Comparison of ENCODE assay signal across 18 mouse cellular contexts in genomic region chr2:152601275-152601960, GRCm38 (mm10). TPM values are rescaled to one million over a fixed set of nuclear protein-coding genes. Genes with fewer than 3 reads are reported as not detected.
A peak's percentile ranks its signal among the peaks of the same experiment; 100 is the strongest.
DNase-seq lines count a peak whose midpoint lies in the region; ATAC-seq and TF ChIP-seq lines count a peak whose summit lies in the region.
"Had no signal": no experiment of that assay in that cellular context is flagged by ENCODE, and none has a peak within 500 bp of the region (broad histone marks: within the 10 kb centered on the region; RNA-seq: fewer than 3 reads in every experiment).

No protein-coding gene starts in this region.

- H3K4me2 ChIP-seq in kidney, embryonic 16.5 days (replicated peaks; ENCODE audit: low read depth, low read length), result no peak overlapping the region
- no peak overlapping the region for H3K4me2 ChIP-seq in stomach, postnatal 0 days (replicated peaks; ENCODE audit: low read depth)
- no peak overlapping the region for H3K4me2 ChIP-seq in kidney, embryonic 14.5 days (replicated peaks; ENCODE audit: low read depth, low read length)
- H3K4me2 ChIP-seq: forebrain, embryonic 15.5 days had no signal

- TF ChIP-seq POLR2A in kidney, adult 2 months (IDR thresholded peaks at IDR 0.05; ENCODE audit: low read depth, low read length), result no peak
- no peak for TF ChIP-seq POLR2A in testis, adult 2 months (IDR thresholded peaks at IDR 0.05; ENCODE audit: control insufficient read depth, low read depth, low read length)

- H3K36me3 ChIP-seq in kidney, adult 2 months (ENCODE audit: control insufficient read depth, insufficient read depth, low read length), result no peaks in the 10 kb centered on the region
- H3K36me3 ChIP-seq in kidney, embryonic 16.5 days (ENCODE audit: insufficient read depth, low read length), result no peaks in the 10 kb centered on the region
- no peaks in the 10 kb centered on the region for H3K36me3 ChIP-seq in testis, adult 2 months (ENCODE audit: control insufficient read depth, insufficient read depth, low read length)
- H3K36me3 ChIP-seq in stomach, postnatal 0 days (ENCODE audit: control insufficient read depth, insufficient read depth, low read length), result no peaks in the 10 kb centered on the region
- no peaks in the 10 kb centered on the region for H3K36me3 ChIP-seq in kidney, embryonic 14.5 days (ENCODE audit: control insufficient read depth, insufficient read depth, low read length)
- H3K36me3 ChIP-seq: forebrain, embryonic 15.5 days had no signal

- H3K9ac ChIP-seq in kidney, embryonic 16.5 days (replicated peaks; ENCODE audit: low read length), result no peak overlapping the region
- no peak overlapping the region for H3K9ac ChIP-seq in stomach, postnatal 0 days (ENCODE audit: low read length)
- no peak overlapping the region for H3K9ac ChIP-seq in kidney, embryonic 14.5 days (ENCODE audit: low read depth, low read length)
- H3K9ac ChIP-seq: forebrain, embryonic 15.5 days had no signal

- H3K9me3 ChIP-seq in kidney, embryonic 16.5 days (ENCODE audit: low read length), result no peaks in the 10 kb centered on the region
- no peaks in the 10 kb centered on the region for H3K9me3 ChIP-seq in stomach, postnatal 0 days (ENCODE audit: control insufficient read depth, low read length)
- no peaks in the 10 kb centered on the region for H3K9me3 ChIP-seq in kidney, embryonic 14.5 days (ENCODE audit: control insufficient read depth, low read length)
- H3K9me3 ChIP-seq: forebrain, embryonic 15.5 days had no signal

- no peak for ATAC-seq in kidney, embryonic 16.5 days (ENCODE audit: low FRiP score, low TSS enrichment)
- ATAC-seq in stomach, postnatal 0 days (ENCODE audit: low FRiP score, low TSS enrichment), result no peak
- no peak for ATAC-seq in kidney, embryonic 14.5 days (ENCODE audit: low FRiP score, low TSS enrichment)
- ATAC-seq: forebrain, embryonic 15.5 days had no signal

- H3K4me3 ChIP-seq in kidney, adult 2 months (ENCODE audit: insufficient read depth, low read depth, low read length), result no peak overlapping the region
- H3K4me3 ChIP-seq in kidney, embryonic 16.5 days (ENCODE audit: low read length), result no peak overlapping the region
- no peak overlapping the region for H3K4me3 ChIP-seq in testis, adult 2 months (ENCODE audit: control insufficient read depth, low read depth, low read length)
- no peak overlapping the region for H3K4me3 ChIP-seq in stomach, postnatal 0 days (ENCODE audit: low read depth, low read length)
- H3K4me3 ChIP-seq in kidney, embryonic 14.5 days (ENCODE audit: low read length), result no peak overlapping the region
- H3K4me3 ChIP-seq: forebrain, embryonic 15.5 days had no signal

- no peaks in the 10 kb centered on the region for H3K4me1 ChIP-seq in kidney, adult 2 months (ENCODE audit: control insufficient read depth, insufficient read depth, low read length)
- H3K4me1 ChIP-seq in kidney, embryonic 16.5 days (ENCODE audit: insufficient read depth, low read length), result 0 out of 2 replicates have a peak, but pooled peaks cover 5% of the 10 kb centered on the region
- peaks cover 12% of the 10 kb centered on the region for H3K4me1 ChIP-seq in testis, adult 2 months (ENCODE audit: control insufficient read depth, insufficient read depth, low read length)
- H3K4me1 ChIP-seq in stomach, postnatal 0 days (replicated peaks; ENCODE audit: control insufficient read depth, insufficient read depth), result no peaks in the 10 kb centered on the region
- peaks cover 5% of the 10 kb centered on the region; the same call in 1 of the 2 replicates for H3K4me1 ChIP-seq in kidney, embryonic 14.5 days (ENCODE audit: control insufficient read depth, insufficient read depth, low read length)
- H3K4me1 ChIP-seq: forebrain, embryonic 15.5 days had no signal

- H3K27ac ChIP-seq in kidney, adult 2 months (ENCODE audit: insufficient read depth, low read depth, low read length), result no peak overlapping the region
- H3K27ac ChIP-seq in kidney, embryonic 16.5 days (ENCODE audit: low read length), result no peak overlapping the region
- no peak overlapping the region for H3K27ac ChIP-seq in testis, adult 2 months (ENCODE audit: control insufficient read depth, insufficient read depth, low read depth, low read length)
- no peak overlapping the region for H3K27ac ChIP-seq in stomach, postnatal 0 days (replicated peaks)
- H3K27ac ChIP-seq in kidney, embryonic 14.5 days (ENCODE audit: low read depth, low read length), result no peak overlapping the region
- H3K27ac ChIP-seq: forebrain, embryonic 15.5 days had no signal

- H3K27me3 ChIP-seq in kidney, adult 2 months (replicated peaks; ENCODE audit: control insufficient read depth, insufficient read depth, low read length), result no peaks in the 10 kb centered on the region
- H3K27me3 ChIP-seq in kidney, embryonic 16.5 days (ENCODE audit: insufficient read depth, low read length), result no peaks in the 10 kb centered on the region
- no peaks in the 10 kb centered on the region for H3K27me3 ChIP-seq in testis, adult 2 months (ENCODE audit: control insufficient read depth, insufficient read depth, low read length)
- no peaks in the 10 kb centered on the region for H3K27me3 ChIP-seq in stomach, postnatal 0 days (ENCODE audit: control insufficient read depth, insufficient read depth, low read length)
- no peaks in the 10 kb centered on the region for H3K27me3 ChIP-seq in kidney, embryonic 14.5 days (ENCODE audit: control insufficient read depth, insufficient read depth, low read length)
- H3K27me3 ChIP-seq: forebrain, embryonic 15.5 days had no signal

- DNase-seq in kidney, adult 2 months, result no peak
- no peak for DNase-seq in testis, postnatal 14 days (ENCODE audit: low spot score)
- DNase-seq in ZHBTc4 (ENCODE audit: low read depth, low spot score), result peak; percentile 44
- DNase-seq in stomach, postnatal 0 days (ENCODE audit: low spot score), result no peak
- no peak for DNase-seq in urinary bladder, postnatal 10 days (ENCODE audit: low spot score)
- DNase-seq: adrenal gland, adult 8-10 months; cerebellum, adult 11-12 months; heart, adult 18-20 months; heart, postnatal 36 days; left cerebral cortex, postnatal 4 days; lung, postnatal 10 days had no signal

- TF ChIP-seq CTCF in kidney, adult 2 months (conservative IDR thresholded peaks at IDR 0.05; ENCODE audit: insufficient read depth, insufficient read length, low read depth, low read length), result peak; percentile 27; the same call in 1 of the 2 replicates
- peak; percentile 78; the same call in 1 of the 2 replicates for TF ChIP-seq CTCF in testis, adult 2 months (IDR thresholded peaks at IDR 0.05; ENCODE audit: control insufficient read depth, insufficient read depth, insufficient replicate concordance, low read depth, low read length)
- peak; percentile 49 for TF ChIP-seq CTCF in stomach, postnatal 0 days (IDR thresholded peaks at IDR 0.05; ENCODE audit: low read depth)

- no peak for TF ChIP-seq EP300 in stomach, postnatal 0 days (optimal IDR thresholded peaks at IDR 0.05)

- WGBS in kidney, adult 2 months, result 74% methylated on average over 4 of the region's 4 CpGs
- 77% methylated on average over 4 of the region's 4 CpGs for whole genome bisulfite sequencing in kidney, embryonic 16.5 days
- 68% methylated on average over 4 of the region's 4 CpGs for WGBS in stomach, postnatal 0 days
- WGBS in kidney, embryonic 14.5 days, result 84% methylated on average over 4 of the region's 4 CpGs

RNA-seq across cellular contexts. Expression of gene Defb45, which starts 2.2 kb away (rescaled TPM):
- not detected in 2 replicates for polyA plus RNA-seq in kidney, adult 2 months (2012; rRNA removed)
- polyA plus RNA-seq in kidney, embryonic 16.5 days (2015; fragmentation: Nextera tagmentation; extraction: Ambion mirVana), result not detected in 2 replicates
- 16.3 and 25.5 TPM in 2 replicates for polyA plus RNA-seq in testis, adult 2 months (2012; rRNA removed)
- not detected in 2 replicates for polyA plus RNA-seq in stomach, postnatal 0 days (2015; fragmentation: Nextera tagmentation; extraction: Ambion mirVana)
- not detected in 2 replicates for polyA plus RNA-seq in kidney, embryonic 14.5 days (2014; fragmentation: Nextera tagmentation; extraction: Ambion mirVana)
- polyA plus RNA-seq: embryonic facial prominence, embryonic 11.5 days; forebrain, embryonic 15.5 days; intestine, embryonic 14.5 days; stomach, embryonic 16.5 days had no signal

RNA-seq across cellular contexts. Expression of gene Defb36, which starts 2.7 kb away (rescaled TPM):
- 0.27 and 0.52 TPM in 2 replicates for polyA plus RNA-seq in kidney, adult 2 months (2012; rRNA removed)
- 0.51 and 0.86 TPM in 2 replicates for polyA plus RNA-seq in kidney, embryonic 16.5 days (2015; fragmentation: Nextera tagmentation; extraction: Ambion mirVana)
- 125 and 129 TPM in 2 replicates for polyA plus RNA-seq in testis, adult 2 months (2012; rRNA removed)
- 0.23 TPM in 1 of 2 replicates, not detected in the other for polyA plus RNA-seq in stomach, postnatal 0 days (2015; fragmentation: Nextera tagmentation; extraction: Ambion mirVana)
- 1.1 TPM in 2 replicates for polyA plus RNA-seq in kidney, embryonic 14.5 days (2014; fragmentation: Nextera tagmentation; extraction: Ambion mirVana)
- polyA plus RNA-seq: embryonic facial prominence, embryonic 11.5 days; forebrain, embryonic 15.5 days; intestine, embryonic 14.5 days; stomach, embryonic 16.5 days had no signal

RNA-seq across cellular contexts. Expression of gene Defb19, which starts 21.3 kb away (rescaled TPM):
- polyA plus RNA-seq in kidney, adult 2 months (2012; rRNA removed), result 2.3 and 2.9 TPM in 2 replicates
- 10.1 and 14.1 TPM in 2 replicates for polyA plus RNA-seq in kidney, embryonic 16.5 days (2015; fragmentation: Nextera tagmentation; extraction: Ambion mirVana)
- 710 and 946 TPM in 2 replicates for polyA plus RNA-seq in testis, adult 2 months (2012; rRNA removed)
- not detected in 2 replicates for polyA plus RNA-seq in stomach, postnatal 0 days (2015; fragmentation: Nextera tagmentation; extraction: Ambion mirVana)
- not detected in 2 replicates for polyA plus RNA-seq in kidney, embryonic 14.5 days (2014; fragmentation: Nextera tagmentation; extraction: Ambion mirVana)
- polyA plus RNA-seq: embryonic facial prominence, embryonic 11.5 days; forebrain, embryonic 15.5 days; intestine, embryonic 14.5 days; stomach, embryonic 16.5 days had no signal

RNA-seq across cellular contexts. Expression of gene Defb25, which starts 21.4 kb away (rescaled TPM):
- polyA plus RNA-seq in kidney, adult 2 months (2012; rRNA removed), result 1.0 TPM in 1 of 2 replicates, not detected in the other
- polyA plus RNA-seq in kidney, embryonic 16.5 days (2015; fragmentation: Nextera tagmentation; extraction: Ambion mirVana), result 24.4 and 31.8 TPM in 2 replicates
- polyA plus RNA-seq in testis, adult 2 months (2012; rRNA removed), result not detected in 2 replicates
- 0.73 and 1.7 TPM in 2 replicates for polyA plus RNA-seq in stomach, postnatal 0 days (2015; fragmentation: Nextera tagmentation; extraction: Ambion mirVana)
- polyA plus RNA-seq in kidney, embryonic 14.5 days (2014; fragmentation: Nextera tagmentation; extraction: Ambion mirVana), result 28.2 and 37.2 TPM in 2 replicates
- polyA plus RNA-seq: embryonic facial prominence, embryonic 11.5 days; forebrain, embryonic 15.5 days had no signal

RNA-seq across cellular contexts. Expression of gene Rem1, which starts 25.3 kb away (rescaled TPM):
- 10.5 and 13.5 TPM in 2 replicates for polyA plus RNA-seq in kidney, adult 2 months (2012; rRNA removed)
- 59.1 and 62.6 TPM in 2 replicates for polyA plus RNA-seq in kidney, embryonic 16.5 days (2015; fragmentation: Nextera tagmentation; extraction: Ambion mirVana)
- polyA plus RNA-seq in testis, adult 2 months (2012; rRNA removed), result 1.2 and 1.7 TPM in 2 replicates
- polyA plus RNA-seq in stomach, postnatal 0 days (2015; fragmentation: Nextera tagmentation; extraction: Ambion mirVana), result 17.2 and 19.7 TPM in 2 replicates
- polyA plus RNA-seq in kidney, embryonic 14.5 days (2014; fragmentation: Nextera tagmentation; extraction: Ambion mirVana), result 46.9 and 61.8 TPM in 2 replicates

Comparison
In these comparisons a context has a peak if more than half of its experiments do, and no peak if none do; other contexts are left out.
1. CTCF ChIP-seq: peak in every context shown above with its lines; median percentile 78 in testis, adult 2 months; 49 in stomach, postnatal 0 days; 27 in kidney, adult 2 months.
2. RNA of gene Defb45, which starts 2.2 kb away (polyA plus RNA-seq): 16.3 to 25.5 TPM in testis, adult 2 months; not detected in kidney, embryonic 14.5 days, not detected in kidney, adult 2 months, not detected in kidney, embryonic 16.5 days and not detected in stomach, postnatal 0 days; every median in the first group is over 10 times any median in the second.
3. RNA of gene Defb36, which starts 2.7 kb away (polyA plus RNA-seq): 125 to 129 TPM in testis, adult 2 months; 1.1 TPM in kidney, embryonic 14.5 days, 0.27 to 0.52 TPM in kidney, adult 2 months, 0.51 to 0.86 TPM in kidney, embryonic 16.5 days and 0.23 TPM in stomach, postnatal 0 days; every median in the first group is over 10 times any median in the second.
4. RNA of gene Defb19, which starts 21.3 kb away (polyA plus RNA-seq): 710 to 946 TPM in testis, adult 2 months; 10.1 to 14.1 TPM in kidney, embryonic 16.5 days, 2.3 to 2.9 TPM in kidney, adult 2 months, not detected in kidney, embryonic 14.5 days and not detected in stomach, postnatal 0 days; every median in the first group is over 10 times any median in the second.